In the genomic region with DNA sequence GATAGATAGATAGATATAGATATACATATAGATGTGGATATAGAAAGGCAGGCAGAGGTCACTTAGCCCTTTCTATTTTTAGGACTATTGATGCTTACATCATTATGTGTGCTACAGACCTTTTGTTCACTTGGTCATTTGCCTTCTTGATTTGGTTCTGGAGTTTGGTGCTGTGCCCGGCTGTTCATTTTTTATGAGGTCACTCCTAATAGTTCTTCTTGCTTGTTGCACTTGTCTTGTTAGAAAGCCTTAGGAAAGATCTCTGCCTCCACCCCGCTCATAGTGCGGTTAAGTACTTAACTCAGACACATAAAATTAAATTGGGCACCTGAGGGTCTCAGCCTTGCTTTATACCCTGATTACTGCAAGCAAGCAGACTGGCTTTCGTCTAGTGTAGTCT, we compare ENCODE assay signal across 27 mouse cellular contexts. TPM values are rescaled to one million over a fixed set of nuclear protein-coding genes. Genes with fewer than 3 reads are reported as not detected.
A peak's percentile ranks its signal among the peaks of the same experiment; 100 is the strongest.
DNase-seq lines count a peak whose midpoint lies in the region; ATAC-seq lines count a peak whose summit lies in the region.
"Had no signal": no experiment of that assay in that cellular context is flagged by ENCODE, and none has a peak within 500 bp of the region (broad histone marks: within the 10 kb centered on the region; RNA-seq: fewer than 3 reads in every experiment).

No protein-coding gene starts in this region.

- no peak overlapping the region for H3K4me2 ChIP-seq in kidney, embryonic 15.5 days
- H3K4me2 ChIP-seq: embryonic facial prominence, embryonic 13.5 days; forebrain, embryonic 12.5 days; forebrain, embryonic 15.5 days; heart, embryonic 11.5 days; hindbrain, embryonic 13.5 days; intestine, embryonic 15.5 days had no signal

- no peaks in the 10 kb centered on the region for H3K9me3 ChIP-seq in kidney, embryonic 15.5 days (replicated peaks)
- H3K9me3 ChIP-seq: embryonic facial prominence, embryonic 10.5 days; embryonic facial prominence, embryonic 13.5 days; forebrain, embryonic 12.5 days; forebrain, embryonic 15.5 days; hindbrain, embryonic 10.5 days; hindbrain, embryonic 13.5 days; intestine, embryonic 15.5 days had no signal

- no peak overlapping the region for H3K9ac ChIP-seq in kidney, embryonic 15.5 days
- H3K9ac ChIP-seq: embryonic facial prominence, embryonic 13.5 days; forebrain, embryonic 12.5 days; forebrain, embryonic 15.5 days; hindbrain, embryonic 13.5 days; intestine, embryonic 15.5 days had no signal

- WGBS in kidney, embryonic 15.5 days = 87% methylated on average over 4 of the region's 4 CpGs

- H3K27me3 ChIP-seq in kidney, embryonic 15.5 days = no peaks in the 10 kb centered on the region
- H3K27me3 ChIP-seq: embryonic facial prominence, embryonic 13.5 days; forebrain, embryonic 12.5 days; forebrain, embryonic 15.5 days; hindbrain, embryonic 13.5 days; intestine, embryonic 15.5 days had no signal

- no peak overlapping the region for H3K27ac ChIP-seq in kidney, embryonic 15.5 days
- H3K27ac ChIP-seq: embryonic facial prominence, embryonic 10.5 days; embryonic facial prominence, embryonic 13.5 days; forebrain, embryonic 12.5 days; forebrain, embryonic 15.5 days; hindbrain, embryonic 10.5 days; hindbrain, embryonic 13.5 days; intestine, embryonic 15.5 days had no signal

- DNase-seq in adrenal gland, postnatal 14 days = peak; percentile 31
- DNase-seq in adrenal gland, adult 2 months = no peak
- DNase-seq in adipocyte (ENCODE audit: low spot score) = peak; percentile 63
- DNase-seq in forelimb bud, embryonic 11.5 days (ENCODE audit: low read depth, low spot score) = peak; percentile 45
- DNase-seq in cerebellum, adult 18-20 months = no peak
- DNase-seq: adrenal gland, postnatal 25 days; B cell, adult 2 months; cerebellum, adult 11 months; cerebellum, adult 8-10 months; cerebellum, postnatal 10 days; cerebellum, postnatal 36 days; embryo, embryonic 11 days; gastrocnemius, postnatal 10 days; gastrocnemius, postnatal 36 days; heart, postnatal 36 days; kidney, adult 11 months had no signal

- H3K36me3 ChIP-seq in kidney, embryonic 15.5 days = no peaks in the 10 kb centered on the region
- H3K36me3 ChIP-seq: embryonic facial prominence, embryonic 13.5 days; forebrain, embryonic 12.5 days; forebrain, embryonic 15.5 days; hindbrain, embryonic 13.5 days; intestine, embryonic 15.5 days had no signal

- no peak for ATAC-seq in kidney, embryonic 15.5 days (replicated peaks; ENCODE audit: low FRiP score)
- ATAC-seq: forebrain, embryonic 15.5 days; hindbrain, embryonic 16.5 days; intestine, embryonic 15.5 days had no signal

- no peak overlapping the region for H3K4me3 ChIP-seq in kidney, embryonic 15.5 days (replicated peaks)
- H3K4me3 ChIP-seq: embryonic facial prominence, embryonic 10.5 days; embryonic facial prominence, embryonic 13.5 days; erythroblast, embryonic 14.5 days; forebrain, embryonic 12.5 days; forebrain, embryonic 15.5 days; hindbrain, embryonic 10.5 days; hindbrain, embryonic 13.5 days; intestine, embryonic 15.5 days had no signal

- no peaks in the 10 kb centered on the region for H3K4me1 ChIP-seq in kidney, embryonic 15.5 days
- H3K4me1 ChIP-seq: embryonic facial prominence, embryonic 10.5 days; forebrain, embryonic 12.5 days; forebrain, embryonic 15.5 days; hindbrain, embryonic 10.5 days; hindbrain, embryonic 13.5 days; intestine, embryonic 15.5 days had no signal

RNA-seq across cellular contexts. Expression of gene Qtrt2, which starts 14.2 kb away (rescaled TPM):
- total RNA-seq in adrenal gland, postnatal 14 days (2021) = 31.5 and 31.9 TPM in 2 replicates
- 10 to 100 TPM; 28.0 TPM for total RNA-seq in adrenal gland, adult 2 months (2021)
- 6.2 and 15.6 TPM in 2 replicates for polyA plus RNA-seq in adrenal gland, adult 2 months (2012; rRNA removed)
- polyA plus RNA-seq in kidney, embryonic 15.5 days (2015; fragmentation: Nextera tagmentation; extraction: Ambion mirVana) = 30.3 and 34.5 TPM in 2 replicates

RNA-seq across cellular contexts. Expression of gene Zdhhc23, which starts 38.7 kb away (rescaled TPM):
- 0.82 and 1.1 TPM in 2 replicates for total RNA-seq in adrenal gland, postnatal 14 days (2021)
- total RNA-seq in adrenal gland, adult 2 months (2021) = 1 to 10 TPM; 1.1 TPM
- polyA plus RNA-seq in adrenal gland, adult 2 months (2012; rRNA removed) = 0.19 and 0.33 TPM in 2 replicates
- polyA plus RNA-seq in kidney, embryonic 15.5 days (2015; fragmentation: Nextera tagmentation; extraction: Ambion mirVana) = 1.7 and 1.9 TPM in 2 replicates

RNA-seq across cellular contexts. Expression of gene Ccdc191, which starts 51.2 kb away (rescaled TPM):
- total RNA-seq in adrenal gland, postnatal 14 days (2021) = 6.4 and 7.8 TPM in 2 replicates
- 1 to 10 TPM; 4.7 to 6.0 TPM for total RNA-seq in adrenal gland, adult 2 months (2021)
- polyA plus RNA-seq in adrenal gland, adult 2 months (2012; rRNA removed) = 0.86 and 1.6 TPM in 2 replicates
- 15.2 and 16.7 TPM in 2 replicates for polyA plus RNA-seq in kidney, embryonic 15.5 days (2015; fragmentation: Nextera tagmentation; extraction: Ambion mirVana)

Comparison
In these comparisons a context has a peak if more than half of its experiments do, and no peak if none do; other contexts are left out.
1. DNase-seq: peak in adrenal gland, postnatal 14 days (single experiment), adipocyte (single experiment) and forelimb bud, embryonic 11.5 days (single experiment); none in adrenal gland, adult 2 months (single experiment) and cerebellum, adult 18-20 months (0 of 2).